Mouse (Mus musculus): Measurements from ENCODE around the gene Nvl.

DNA sequence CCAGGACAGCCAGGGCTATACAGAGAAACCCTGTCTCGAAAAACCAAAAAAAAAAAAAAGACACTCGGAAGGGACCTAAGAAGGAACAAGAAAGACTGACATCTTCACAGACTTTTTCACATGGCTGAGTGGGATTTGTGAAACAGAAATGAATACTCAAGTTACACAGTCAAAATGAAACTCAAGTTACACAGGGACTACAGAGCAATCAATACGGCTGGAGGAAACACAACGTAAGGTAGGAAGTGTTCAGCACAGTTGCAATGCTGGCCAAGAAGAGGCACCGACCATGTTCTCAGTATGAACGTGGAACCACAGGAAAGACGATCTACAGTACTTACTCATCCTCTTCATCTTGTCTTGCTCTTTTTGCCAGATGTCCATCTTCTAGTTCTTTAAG is 5.3 kb downstream of the Nvl start:
- no peak for TF ChIP-seq CTCF (IDR thresholded peaks at IDR 0.05; ENCODE audit: extremely low read depth, insufficient read depth, insufficient read length, insufficient replicate concordance)
- TF ChIP-seq POLR2A (IDR thresholded peaks at IDR 0.05; ENCODE audit: low read depth, low read length): no peak

Measured in spleen, adult 2 months (tissue).